Mouse (Mus musculus) hindbrain, embryonic 16.5 days (tissue): ENCODE measurements around the gene Pank2. TPM values are rescaled to one million over a fixed set of nuclear protein-coding genes. Genes with fewer than 3 reads are reported as not detected.
"Not testable (repeated sequence)": the region's sequence is repeated elsewhere in the genome, so short reads cannot be mapped to it uniquely, and the experiment has no call there.

Source experiments
- ATAC-seq: fragments of 200-750 bp; cut with Nextera tagmentation; 2 replicates; pipeline ENCODE4 v1.8.0; 2017; ENCODE audit warnings: moderate TSS enrichment, moderate library complexity
- H3K27ac ChIP-seq: fragments of 300-500 bp; sonication (generic); 2 replicates; pipeline ENCODE4 v1.5.1; 2014; ENCODE audit warnings: low read depth, mild to moderate bottlenecking, control low read depth, low read length, moderate library complexity
- H3K27me3 ChIP-seq: fragments of 300-500 bp; sonication (generic); replicated peaks from 2 replicates; pipeline ENCODE4 v1.6.1; 2014; ENCODE audit warnings: low read length; ENCODE audit not compliant: control insufficient read depth, insufficient read depth
- H3K36me3 ChIP-seq: fragments of 300-500 bp; sonication (generic); 2 replicates; pipeline ENCODE4 v1.6.1; 2014; ENCODE audit warnings: mild to moderate bottlenecking, low read length, moderate library complexity, mixed read lengths; ENCODE audit not compliant: control insufficient read depth, insufficient read depth
- H3K4me1 ChIP-seq: fragments of 300-500 bp; sonication (generic); 2 replicates; pipeline ENCODE4 v1.6.1; 2014; ENCODE audit warnings: low read depth, low read length; ENCODE audit not compliant: control insufficient read depth, insufficient read depth
- H3K4me2 ChIP-seq: fragments of 300-500 bp; sonication (generic); 2 replicates; pipeline ENCODE4 v1.6.1; 2014; ENCODE audit warnings: mild to moderate bottlenecking, low read length, control low read depth, moderate library complexity
- H3K4me3 ChIP-seq: fragments of 300-500 bp; sonication (generic); 2 replicates; pipeline ENCODE4 v1.5.1; 2014; ENCODE audit warnings: mild to moderate bottlenecking, low read length, control low read depth, moderate library complexity
- H3K9ac ChIP-seq: fragments of 300-500 bp; sonication (generic); 2 replicates; pipeline ENCODE4 v1.6.1; 2014; ENCODE audit warnings: low read depth, mild to moderate bottlenecking, control low read depth, low read length, moderate library complexity
- H3K9me3 ChIP-seq: fragments of 300-500 bp; sonication (generic); 2 replicates; pipeline ENCODE4 v1.6.1; 2014; ENCODE audit warnings: mild to moderate bottlenecking, low read length, moderate library complexity; ENCODE audit not compliant: control insufficient read depth
- WGBS: fragments of 180-500 bp; shearing (Covaris S2); extraction: QIAGEN DNeasy Blood & Tissue Kit; methylation state at CpG from one replicate; pipeline ENCODE4 v1.1.7; 2014; 5-methylcytosine and 5-hydroxymethylcytosine counted together
- polyA plus RNA-seq: library from polyadenylated mRNA; unstranded; fragments of >200 nt; fragmentation: Nextera tagmentation; extraction: Ambion mirVana; gene quantifications from 2 replicates; pipeline ENCODE4 v1.2.1, GENCODE M21; 2015

The Pank2 gene
- polyA plus RNA-seq, 1 experiment from 2014 or later: 20.0 TPM

DNA sequence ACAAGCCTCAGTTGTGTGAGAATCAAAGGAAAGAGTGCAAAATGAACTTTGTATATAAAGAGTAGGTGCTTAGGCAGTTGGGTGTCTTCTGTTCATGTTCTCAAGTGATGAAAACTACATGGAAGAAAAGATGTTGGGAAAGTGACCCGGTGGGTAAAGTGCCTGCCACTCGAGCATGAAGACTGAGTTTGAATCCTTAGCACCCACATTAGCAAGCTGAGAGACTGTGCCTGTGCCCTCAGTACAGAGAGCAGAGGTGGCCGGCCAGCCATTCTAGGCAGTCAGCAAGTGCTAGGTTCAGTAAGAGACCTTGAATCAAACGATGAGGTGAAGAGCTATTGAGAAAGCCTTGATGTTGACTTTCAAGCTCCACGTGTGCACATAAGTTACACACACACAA lies 14.4 kb downstream of the Pank2 start:
- H3K4me1 ChIP-seq: no peaks in the 10 kb centered on the region
- H3K9me3 ChIP-seq: no peaks in the 10 kb centered on the region
- WGBS: 89% methylated on average over 5 of the region's 5 CpGs
- ATAC-seq: no peak
- H3K27ac ChIP-seq: no peak overlapping the region
- H3K4me2 ChIP-seq: no peak overlapping the region
- no peaks in the 10 kb centered on the region for H3K27me3 ChIP-seq
- peaks cover 19% of the 10 kb centered on the region for H3K36me3 ChIP-seq
- no peak overlapping the region for H3K9ac ChIP-seq
- no peak overlapping the region for H3K4me3 ChIP-seq

- Histone ChIP-seq H3K4me2 (no peak overlapping the region), H3K4me1 (no peaks in the 10 kb centered on the region), H3K9ac (no peak overlapping the region), H3K27me3 (no peaks in the 10 kb centered on the region), H3K36me3 (peaks cover 9% of the 10 kb centered on the region), H3K9me3 (no peaks in the 10 kb centered on the region), H3K27ac (no peak overlapping the region), H3K4me3 (no peak overlapping the region)
- ATAC-seq: no peak
- 100% methylated on average over 1 of the region's 1 CpGs for WGBS
Observed at GRCm38 (mm10) chr2:131281596-131281995, 19.3 kb downstream of the Pank2 start.

- ATAC-seq: no peak
- Histone ChIP-seq H3K36me3 (peaks cover 8% of the 10 kb centered on the region), H3K9ac (no peak overlapping the region), H3K27me3 (no peaks in the 10 kb centered on the region), H3K4me1 (no peaks in the 10 kb centered on the region), H3K4me3 (no peak overlapping the region), H3K9me3 (no peaks in the 10 kb centered on the region), H3K4me2 (no peak overlapping the region), H3K27ac (no peak overlapping the region)
- WGBS: 73% methylated on average over 1 of the region's 1 CpGs
Observed at GRCm38 (mm10) chr2:131286276-131286675, 24.0 kb downstream of the Pank2 start.

- H3K9me3 ChIP-seq: no peaks in the 10 kb centered on the region
- peaks cover 24% of the 10 kb centered on the region for H3K36me3 ChIP-seq
- no peak for ATAC-seq
- no peak overlapping the region for H3K9ac ChIP-seq
- no peak overlapping the region for H3K27ac ChIP-seq
- no peaks in the 10 kb centered on the region for H3K27me3 ChIP-seq
- no peaks in the 10 kb centered on the region for H3K4me1 ChIP-seq
- no peak overlapping the region for H3K4me3 ChIP-seq
- H3K4me2 ChIP-seq: no peak overlapping the region
Observed at GRCm38 (mm10) chr2:131290669-131291068, 28.4 kb downstream of the Pank2 start.

- H3K36me3 ChIP-seq: peaks cover 29% of the 10 kb centered on the region
- no peak; the same call in 1 of the 2 replicates for ATAC-seq
Observed at GRCm38 (mm10) chr2:131296746-131297261, 34.5 kb downstream of the Pank2 start.

GRCm38 (mm10) chr2:131298674-131299073 lies 36.4 kb downstream of the Pank2 start:
- H3K27me3 ChIP-seq, H3K27ac ChIP-seq, H3K9me3 ChIP-seq, ATAC-seq, H3K4me2 ChIP-seq, H3K4me3 ChIP-seq, H3K4me1 ChIP-seq, H3K9ac ChIP-seq: not testable (repeated sequence)
- 59% methylated on average over 7 of the region's 7 CpGs for WGBS
- H3K36me3 ChIP-seq: peaks cover 23% of the 10 kb centered on the region

More at GRCm38 (mm10) chr2:131296746-131297261, 34.5 kb downstream of the Pank2 start:
- no peak overlapping the region for H3K27ac ChIP-seq
- H3K4me1 ChIP-seq: no peaks in the 10 kb centered on the region
- H3K9ac ChIP-seq: no peak overlapping the region
- WGBS: 83% methylated on average over 2 of the region's 2 CpGs
- no peak overlapping the region for H3K4me2 ChIP-seq
- H3K9me3 ChIP-seq: no peaks in the 10 kb centered on the region
- no peaks in the 10 kb centered on the region for H3K27me3 ChIP-seq
- H3K4me3 ChIP-seq: no peak overlapping the region

DNA sequence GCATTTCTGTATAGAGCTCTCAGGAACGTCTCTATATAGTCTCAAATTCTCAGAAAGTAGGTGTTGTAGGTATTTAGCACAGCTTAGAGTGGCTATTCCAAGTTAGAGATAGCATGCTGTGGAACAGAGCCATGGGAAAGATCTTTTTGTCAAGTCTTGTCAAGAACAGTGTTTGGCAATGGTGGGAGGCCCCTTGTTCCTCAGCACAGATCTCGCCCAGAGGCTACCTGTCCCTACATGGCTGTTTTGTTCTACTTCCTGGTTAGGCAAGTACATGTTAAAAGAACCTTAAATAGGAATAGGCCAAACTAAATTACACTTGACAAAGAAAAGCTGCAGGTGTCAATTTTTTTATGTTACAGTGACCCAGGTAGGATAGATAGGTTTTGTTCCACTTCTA lies 38.2 kb downstream of the Pank2 start:
- H3K4me2 ChIP-seq: no peak overlapping the region
- H3K4me3 ChIP-seq: no peak overlapping the region
- H3K4me1 ChIP-seq: no peaks in the 10 kb centered on the region
- no peaks in the 10 kb centered on the region for H3K9me3 ChIP-seq
- no peak overlapping the region for H3K9ac ChIP-seq
- peaks cover 22% of the 10 kb centered on the region for H3K36me3 ChIP-seq
- ATAC-seq: no peak
- WGBS: 89% methylated on average over 2 of the region's 2 CpGs
- H3K27ac ChIP-seq: no peak overlapping the region
- no peaks in the 10 kb centered on the region for H3K27me3 ChIP-seq

DNA sequence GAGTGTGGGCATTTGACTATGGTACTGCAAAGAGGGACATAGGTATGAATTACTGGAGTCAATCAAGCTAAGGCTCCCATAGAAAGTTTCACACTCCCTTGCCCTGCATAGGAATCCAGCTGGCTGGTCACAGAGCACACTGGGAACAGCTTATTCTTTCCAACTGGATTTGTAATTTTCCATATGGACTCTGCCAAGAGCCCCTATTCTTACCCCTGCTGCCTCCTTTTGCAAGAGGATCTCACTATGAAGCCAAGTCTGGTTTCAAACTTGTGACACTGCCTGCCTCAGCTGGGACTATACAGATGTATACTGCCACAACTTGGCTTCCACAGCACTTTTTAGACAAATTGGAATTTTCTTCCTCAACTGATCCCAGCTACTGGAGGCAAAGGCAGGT lies 39.3 kb downstream of the Pank2 start:
- Histone ChIP-seq H3K4me3 (no peak overlapping the region), H3K36me3 (peaks cover 13% of the 10 kb centered on the region), H3K27ac (no peak overlapping the region), H3K4me2 (no peak overlapping the region), H3K27me3 (no peaks in the 10 kb centered on the region), H3K4me1 (no peaks in the 10 kb centered on the region), H3K9me3 (no peaks in the 10 kb centered on the region), H3K9ac (no peak overlapping the region)
- ATAC-seq: no peak

- no peak for ATAC-seq
- H3K4me3 ChIP-seq: no peak overlapping the region
- no peak overlapping the region for H3K9ac ChIP-seq
- 82% methylated on average over 9 of the region's 9 CpGs for WGBS
- H3K9me3 ChIP-seq: no peaks in the 10 kb centered on the region
- no peak overlapping the region for H3K27ac ChIP-seq
- H3K4me2 ChIP-seq: no peak overlapping the region
- no peaks in the 10 kb centered on the region for H3K4me1 ChIP-seq
- peaks cover 10% of the 10 kb centered on the region for H3K36me3 ChIP-seq
- no peaks in the 10 kb centered on the region for H3K27me3 ChIP-seq
Observed at GRCm38 (mm10) chr2:131304497-131304896, 42.2 kb downstream of the Pank2 start.

- ATAC-seq, H3K27me3 ChIP-seq, H3K27ac ChIP-seq, H3K9me3 ChIP-seq, H3K4me2 ChIP-seq, H3K9ac ChIP-seq, H3K4me1 ChIP-seq, H3K4me3 ChIP-seq: not testable (repeated sequence)
- H3K36me3 ChIP-seq: peaks cover 10% of the 10 kb centered on the region
- 81% methylated on average over 1 of the region's 1 CpGs for WGBS
Observed at GRCm38 (mm10) chr2:131305226-131305625, 42.9 kb downstream of the Pank2 start.
